Mouse (Mus musculus) brain, embryonic 14.5 days (tissue): ENCODE measurements around the gene Fbxo41.

ENCODE experiments used
- CTCF ChIP-seq: fragments of 200-500 bp; IDR thresholded peaks from 2 replicates; pipeline ENCODE4 v1.5.1; 2012; ENCODE audit warnings: inconsistent platforms, mild to moderate bottlenecking, moderate library complexity, borderline replicate concordance; ENCODE audit not compliant: insufficient read depth, insufficient read length; ENCODE audit errors: extremely low read depth
- POLR2A ChIP-seq: fragments of 200-500 bp; IDR thresholded peaks from 2 replicates; pipeline ENCODE4 v1.6.1; 2012; ENCODE audit warnings: mild to moderate bottlenecking, inconsistent platforms, borderline replicate concordance; ENCODE audit not compliant: poor library complexity, insufficient read depth, insufficient read length, severe bottlenecking; ENCODE audit errors: extremely low read depth

GRCm38 (mm10) chr6:85459621-85460020 lies 43.2 kb downstream of the Fbxo41 start:
- TF ChIP-seq CTCF (no peak), POLR2A (no peak)
